Mouse (Mus musculus) embryonic facial prominence, embryonic 10.5 days (tissue): ENCODE results near the gene Plxna2. TPM values are rescaled to one million over a fixed set of nuclear protein-coding genes. Genes with fewer than 3 reads are reported as not detected.

Source experiments
- DNase-seq: peaks from one replicate; pipeline ENCODE4 v3.0.0-alpha.2; 2017; ENCODE audit warnings: low spot score
- H3K27ac ChIP-seq: fragments of 300-500 bp; sonication (generic); replicated peaks from 2 replicates; pipeline ENCODE4 v1.5.1; 2016; ENCODE audit warnings: mild to moderate bottlenecking
- H3K27me3 ChIP-seq: fragments of 300-500 bp; sonication (generic); replicated peaks from 2 replicates; pipeline ENCODE4 v1.6.1; 2016; ENCODE audit warnings: low read depth, mild to moderate bottlenecking; ENCODE audit not compliant: poor library complexity, severe bottlenecking
- H3K36me3 ChIP-seq: fragments of 300-500 bp; sonication (generic); replicated peaks from 2 replicates; pipeline ENCODE4 v1.6.1; 2016; ENCODE audit warnings: mild to moderate bottlenecking, moderate library complexity
- H3K4me1 ChIP-seq: fragments of 300-500 bp; sonication (generic); 2 replicates; pipeline ENCODE4 v1.6.1; 2016
- H3K4me3 ChIP-seq: fragments of 300-500 bp; sonication (generic); 2 replicates; pipeline ENCODE4 v1.5.1; 2016; ENCODE audit warnings: mild to moderate bottlenecking, moderate library complexity
- H3K9me3 ChIP-seq: fragments of 300-500 bp; sonication (generic); 2 replicates; pipeline ENCODE4 v1.6.1; 2016; ENCODE audit warnings: mild to moderate bottlenecking
- WGBS: fragments of 180-500 bp; shearing (Covaris S2); methylation state at CpG from one replicate; pipeline ENCODE4 v1.1.7; 2016; 5-methylcytosine and 5-hydroxymethylcytosine counted together
- polyA plus RNA-seq: library from polyadenylated mRNA; unstranded; fragments of >200 nt; fragmentation: Nextera tagmentation; extraction: Ambion mirVana; gene quantifications from 2 replicates; pipeline ENCODE4 v1.2.1, GENCODE M21; 2016

The Plxna2 gene
- polyA plus RNA-seq, 1 experiment from 2014 or later = 12.9 TPM

DNA sequence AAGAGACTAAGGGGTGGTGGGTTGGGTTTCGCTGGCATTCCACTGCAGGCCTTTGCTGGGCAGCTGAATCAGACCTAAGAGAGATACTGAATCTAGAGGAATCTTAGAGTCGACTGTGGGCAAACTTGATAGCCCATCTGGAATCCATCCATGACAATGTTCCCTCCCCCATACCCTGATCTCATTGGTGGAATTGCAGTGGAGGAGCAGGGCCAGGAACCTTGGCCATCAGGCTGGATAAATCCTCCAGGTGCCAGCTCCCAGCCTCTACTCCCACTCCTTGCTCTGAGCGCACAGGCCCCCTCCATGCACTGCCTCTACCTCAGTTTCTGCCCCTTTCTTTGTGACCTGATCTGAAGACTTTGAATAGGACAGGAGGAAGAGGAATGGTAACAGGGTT, 81.3 kb downstream of the Plxna2 start:
- no peaks in the 10 kb centered on the region for H3K27me3 ChIP-seq
- no peaks in the 10 kb centered on the region for H3K9me3 ChIP-seq
- no peak for DNase-seq
- peaks cover 2% of the 10 kb centered on the region; the same call in 1 of the 2 replicates for H3K36me3 ChIP-seq
- no peak overlapping the region for H3K27ac ChIP-seq
- H3K4me3 ChIP-seq = no peak overlapping the region
- H3K4me1 ChIP-seq = peaks cover 52% of the 10 kb centered on the region
- WGBS = 78% methylated on average over 3 of the region's 3 CpGs

DNA sequence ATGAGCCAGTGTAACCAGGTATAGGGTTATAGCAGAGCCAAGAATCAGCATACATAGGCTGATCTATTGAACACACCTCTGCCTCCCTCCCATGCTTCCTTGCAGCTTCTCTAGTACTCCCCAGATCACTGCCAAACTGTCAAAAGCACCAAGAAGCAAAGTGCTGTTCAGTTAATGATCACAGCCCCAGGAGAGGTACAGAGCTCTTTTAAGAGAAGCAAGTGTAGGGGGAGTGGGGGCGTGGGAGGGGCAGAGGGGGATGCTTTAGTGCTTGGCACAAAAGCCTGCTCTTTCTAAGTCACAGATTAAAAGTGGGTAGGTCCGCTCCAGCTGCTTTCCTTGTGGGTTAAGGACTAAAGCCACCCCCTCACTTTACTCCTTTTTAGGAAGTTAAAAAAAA, 85.2 kb downstream of the Plxna2 start:
- Histone ChIP-seq H3K36me3 (no peaks in the 10 kb centered on the region; the same call in 1 of the 2 replicates), H3K27ac (no peak overlapping the region), H3K4me3 (no peak overlapping the region), H3K27me3 (no peaks in the 10 kb centered on the region), H3K9me3 (no peaks in the 10 kb centered on the region), H3K4me1 (peaks cover 34% of the 10 kb centered on the region)
- 50% methylated on average over 2 of the region's 2 CpGs for WGBS
- no peak for DNase-seq

DNA sequence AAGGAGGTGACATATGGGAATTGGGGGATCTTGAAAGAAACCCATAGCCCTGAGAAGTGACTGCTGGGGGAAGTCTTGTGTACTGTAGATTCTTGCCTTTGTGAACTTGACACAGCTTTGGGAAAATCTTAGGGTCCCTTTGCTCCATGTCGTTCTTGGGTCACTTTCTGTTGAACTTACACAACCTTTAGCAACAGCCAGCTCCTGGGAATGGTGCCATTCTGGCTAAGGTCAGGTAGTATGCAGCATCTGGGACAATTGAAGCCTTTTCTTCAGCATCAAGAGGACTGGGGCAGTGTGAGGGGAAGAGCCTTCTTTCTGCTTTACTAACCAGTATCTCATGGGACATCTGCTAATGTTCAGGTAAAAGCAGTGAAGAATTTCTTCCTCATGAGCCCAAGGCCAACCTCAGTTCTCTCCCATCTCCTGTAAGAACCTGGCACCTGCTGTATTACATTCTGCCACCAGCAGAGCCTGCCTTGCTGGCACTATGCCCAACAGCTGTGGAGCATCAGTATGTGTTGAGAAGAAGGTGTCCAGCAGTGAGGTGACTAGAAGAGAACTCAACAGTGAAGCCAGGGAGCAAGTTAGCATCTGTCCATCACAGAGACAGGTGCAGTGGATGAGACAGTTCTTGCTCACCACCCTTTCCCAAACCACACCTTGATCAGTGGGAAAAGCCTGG, 86.3 kb downstream of the Plxna2 start:
- Histone ChIP-seq H3K36me3 (no peaks in the 10 kb centered on the region; the same call in 1 of the 2 replicates), H3K27me3 (no peaks in the 10 kb centered on the region), H3K27ac (no peak overlapping the region), H3K4me3 (no peak overlapping the region), H3K9me3 (no peaks in the 10 kb centered on the region), H3K4me1 (peaks cover 29% of the 10 kb centered on the region)
- WGBS = 74% methylated on average over 1 of the region's 1 CpGs
- DNase-seq = no peak

DNA sequence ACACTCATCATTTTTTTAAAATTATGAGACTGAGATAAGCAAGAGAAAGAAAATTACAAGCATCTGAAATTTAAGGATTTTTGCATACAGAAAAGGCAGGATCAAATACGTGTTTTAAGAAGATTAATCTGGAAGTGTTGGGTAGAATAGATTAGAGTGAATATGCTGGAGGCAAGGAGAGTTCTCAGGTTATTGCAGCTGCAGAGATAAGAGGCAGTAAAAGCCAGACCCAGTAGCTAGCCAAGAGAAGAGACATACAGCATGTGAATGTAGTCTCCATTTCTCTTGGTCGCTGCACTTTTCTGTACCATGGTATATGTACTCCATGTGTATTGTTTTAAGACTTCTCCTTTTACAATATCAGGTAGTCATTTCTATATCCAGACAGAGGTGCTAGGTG, 88.5 kb downstream of the Plxna2 start:
- no peak overlapping the region for H3K27ac ChIP-seq
- no peaks in the 10 kb centered on the region for H3K9me3 ChIP-seq
- no peaks in the 10 kb centered on the region for H3K27me3 ChIP-seq
- H3K4me3 ChIP-seq = no peak overlapping the region
- 86% methylated on average over 2 of the region's 2 CpGs for WGBS
- H3K4me1 ChIP-seq = peaks cover 11% of the 10 kb centered on the region
- H3K36me3 ChIP-seq = no peaks in the 10 kb centered on the region; the same call in 1 of the 2 replicates
- no peak for DNase-seq

DNA sequence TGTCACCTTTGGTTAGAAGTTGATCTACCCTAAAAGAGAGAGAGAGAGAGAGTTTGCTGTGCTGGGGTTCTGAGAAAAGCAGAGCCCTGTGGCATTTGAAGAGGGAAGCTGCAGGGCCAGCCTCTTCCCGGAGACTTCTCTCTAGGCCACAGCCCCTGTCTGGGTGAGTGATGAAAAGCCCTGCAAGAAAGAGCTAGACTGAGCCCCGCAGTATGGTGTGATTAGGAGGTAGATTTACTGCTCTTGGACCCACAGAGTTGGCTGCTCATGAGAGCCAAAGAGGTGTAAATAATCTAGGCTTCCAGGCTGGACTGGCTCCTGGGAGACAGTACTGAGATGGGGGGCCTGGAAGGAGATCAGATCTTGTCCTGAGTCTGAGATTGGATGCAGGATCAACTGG, 94.4 kb downstream of the Plxna2 start:
- 84% methylated on average over 2 of the region's 2 CpGs for WGBS
- no peaks in the 10 kb centered on the region for H3K9me3 ChIP-seq
- no peak for DNase-seq
- H3K4me1 ChIP-seq = peaks cover 4% of the 10 kb centered on the region
- H3K27ac ChIP-seq = no peak overlapping the region
- H3K4me3 ChIP-seq = no peak overlapping the region
- no peaks in the 10 kb centered on the region for H3K27me3 ChIP-seq
- H3K36me3 ChIP-seq = 0 out of 2 replicates have a peak, but pooled peaks cover 6% of the 10 kb centered on the region

DNA sequence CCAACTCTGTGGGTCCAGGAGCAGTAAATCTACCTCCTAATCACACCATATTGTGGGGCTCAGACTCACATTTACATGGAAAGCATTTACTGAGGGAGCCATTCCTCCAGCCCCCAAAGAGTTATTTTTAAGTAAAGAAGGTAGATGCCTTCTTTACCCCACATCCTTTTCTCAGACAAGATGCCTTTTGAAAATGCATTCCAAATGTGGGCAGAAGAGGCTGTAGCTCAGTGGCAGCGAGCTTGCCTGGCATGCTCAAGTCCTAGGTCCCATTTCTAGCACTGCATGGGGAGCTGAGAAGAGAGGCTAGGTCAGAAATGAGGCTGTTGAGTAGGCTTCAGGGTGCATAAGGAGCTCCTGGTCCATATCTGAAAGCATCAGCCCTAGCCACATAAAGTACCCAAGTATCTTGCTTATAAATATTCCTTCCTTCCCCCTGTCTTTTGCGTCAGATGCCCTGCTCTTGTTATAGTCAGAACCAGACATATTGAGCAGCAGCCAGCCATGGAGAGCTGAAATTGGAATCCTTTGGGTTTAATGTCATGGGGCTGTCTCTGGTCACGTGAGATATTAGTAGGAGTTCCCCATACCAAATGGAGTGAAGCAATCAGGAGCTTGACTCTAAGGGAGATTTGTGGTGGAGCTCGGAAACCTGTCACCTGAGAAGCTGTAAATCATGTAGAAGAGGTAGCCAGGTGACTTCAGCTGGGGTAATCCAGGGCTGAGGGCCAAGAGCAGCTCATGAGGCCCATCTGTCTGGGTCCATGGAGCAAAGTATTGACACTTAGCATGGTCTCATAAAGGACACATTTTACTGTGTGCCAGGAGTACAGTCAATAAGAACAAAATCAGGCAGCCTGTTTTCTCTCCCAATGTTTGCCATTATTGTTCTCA, 96.4 kb downstream of the Plxna2 start:
- peaks cover 20% of the 10 kb centered on the region for H3K4me1 ChIP-seq
- no peaks in the 10 kb centered on the region for H3K27me3 ChIP-seq
- H3K27ac ChIP-seq = no peak overlapping the region
- 83% methylated on average over 4 of the region's 4 CpGs for WGBS
- no peaks in the 10 kb centered on the region for H3K9me3 ChIP-seq
- no peak overlapping the region for H3K4me3 ChIP-seq
- 0 out of 2 replicates have a peak, but pooled peaks cover 6% of the 10 kb centered on the region for H3K36me3 ChIP-seq
- no peak for DNase-seq

- Histone ChIP-seq H3K27me3 (no peaks in the 10 kb centered on the region), H3K27ac (no peak overlapping the region), H3K9me3 (no peaks in the 10 kb centered on the region), H3K4me3 (no peak overlapping the region), H3K36me3 (0 out of 2 replicates have a peak, but pooled peaks cover 6% of the 10 kb centered on the region), H3K4me1 (peaks cover 48% of the 10 kb centered on the region)
- DNase-seq = no peak
- WGBS = 39% methylated on average over 1 of the region's 1 CpGs
Observed at GRCm38 (mm10) chr1:194717451-194717874, 99.4 kb downstream of the Plxna2 start.

GRCm38 (mm10) chr1:194720406-194720805, 102.4 kb downstream of the Plxna2 start:
- peak overlapping the region; percentile 67 for H3K27ac ChIP-seq
- H3K27me3 ChIP-seq = no peaks in the 10 kb centered on the region
- DNase-seq = peak; percentile 64
- 18% methylated on average over 4 of the region's 4 CpGs for WGBS
- H3K4me3 ChIP-seq = no peak overlapping the region
- H3K4me1 ChIP-seq = peaks cover 48% of the 10 kb centered on the region
- no peaks in the 10 kb centered on the region for H3K36me3 ChIP-seq
- no peaks in the 10 kb centered on the region for H3K9me3 ChIP-seq

DNA sequence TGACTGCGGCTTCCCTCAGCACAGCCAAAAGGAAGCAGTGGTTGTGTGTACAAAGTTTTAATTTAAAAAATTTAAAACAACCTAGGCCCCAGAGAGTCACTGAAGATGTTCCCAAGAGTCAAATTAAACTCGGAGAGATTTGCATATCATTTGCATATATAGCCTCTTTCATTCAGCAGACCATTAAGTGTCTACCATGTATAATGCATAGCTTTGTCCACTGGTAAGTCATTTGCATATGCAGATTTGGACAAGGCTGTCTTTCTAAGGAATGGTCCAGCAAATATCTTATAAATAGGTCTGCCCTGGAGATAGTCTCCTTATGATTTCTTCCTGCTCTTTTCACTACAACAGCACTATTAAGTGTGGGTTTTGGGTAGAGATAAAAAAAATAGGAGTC, 103.2 kb downstream of the Plxna2 start:
- H3K36me3 ChIP-seq = no peaks in the 10 kb centered on the region
- H3K4me1 ChIP-seq = peaks cover 48% of the 10 kb centered on the region
- 77% methylated on average over 2 of the region's 2 CpGs for WGBS
- no peak overlapping the region for H3K27ac ChIP-seq
- H3K9me3 ChIP-seq = no peaks in the 10 kb centered on the region
- no peaks in the 10 kb centered on the region for H3K27me3 ChIP-seq
- no peak for DNase-seq
- no peak overlapping the region for H3K4me3 ChIP-seq

- no peaks in the 10 kb centered on the region for H3K27me3 ChIP-seq
- H3K36me3 ChIP-seq = no peaks in the 10 kb centered on the region
- no peak overlapping the region for H3K27ac ChIP-seq
- no peaks in the 10 kb centered on the region for H3K9me3 ChIP-seq
- peaks cover 44% of the 10 kb centered on the region for H3K4me1 ChIP-seq
- WGBS = 50% methylated on average over 2 of the region's 2 CpGs
- DNase-seq = peak; percentile 73
- H3K4me3 ChIP-seq = no peak overlapping the region
Observed at GRCm38 (mm10) chr1:194722329-194722728, 104.3 kb downstream of the Plxna2 start.

- Histone ChIP-seq H3K27ac (no peak overlapping the region), H3K9me3 (no peaks in the 10 kb centered on the region), H3K27me3 (no peaks in the 10 kb centered on the region), H3K4me3 (no peak overlapping the region), H3K4me1 (peaks cover 9% of the 10 kb centered on the region), H3K36me3 (no peaks in the 10 kb centered on the region)
- WGBS = 91% methylated on average over 2 of the region's 2 CpGs
- no peak for DNase-seq
Observed at GRCm38 (mm10) chr1:194734836-194735235, 116.8 kb downstream of the Plxna2 start.

DNA sequence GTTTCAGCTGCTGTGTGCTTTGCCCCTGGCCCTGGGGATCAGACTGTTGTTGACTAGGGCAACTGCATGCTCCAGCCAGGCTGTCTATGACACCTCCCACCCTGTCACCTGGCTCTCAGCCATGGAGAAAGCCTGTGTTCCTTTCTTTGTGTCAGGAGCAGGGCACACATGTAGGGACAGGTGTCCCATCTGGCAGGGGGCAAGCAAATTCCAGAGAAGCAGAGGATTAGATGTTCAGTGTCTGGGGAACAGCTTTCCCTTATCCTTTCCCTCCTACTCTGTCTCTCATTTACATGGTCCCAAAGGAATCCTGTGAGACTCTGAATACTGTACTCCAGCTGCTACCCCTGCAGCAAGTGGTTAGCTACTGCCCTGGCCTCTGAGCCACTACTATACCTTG, 121.9 kb downstream of the Plxna2 start:
- Histone ChIP-seq H3K27ac (no peak overlapping the region; the same call in 1 of the 2 replicates), H3K36me3 (no peaks in the 10 kb centered on the region)
- no peak for DNase-seq

More for the DNA sequence above, 121.9 kb downstream of the Plxna2 start:
- H3K4me3 ChIP-seq = no peak overlapping the region
- H3K4me1 ChIP-seq = peaks cover 34% of the 10 kb centered on the region
- H3K27me3 ChIP-seq = no peaks in the 10 kb centered on the region
- no peaks in the 10 kb centered on the region for H3K9me3 ChIP-seq
